Mouse (Mus musculus) lung, postnatal 0 days (tissue): ENCODE data around the gene Ndufc1.
"Not testable (repeated sequence)": the region's sequence is repeated elsewhere in the genome, so short reads cannot be mapped to it uniquely, and the experiment has no call there.

ENCODE experiments used
- CTCF ChIP-seq: IDR thresholded peaks from 2 replicates; pipeline ENCODE4 v1.5.1; 2016; ENCODE audit warnings: antibody characterized with exemption, mild to moderate bottlenecking
- EP300 ChIP-seq: IDR thresholded peaks from 2 replicates; pipeline ENCODE4 v1.6.1; 2016; ENCODE audit warnings: antibody characterized with exemption, mild to moderate bottlenecking, control low read depth

GRCm38 (mm10) chr3:51354956-51355355 is 53.8 kb downstream of the Ndufc1 start:
- not testable (repeated sequence) for TF ChIP-seq EP300, CTCF
